Mouse (Mus musculus): ENCODE measurements around the gene Armc10.
"Not testable (repeated sequence)": the region's sequence is repeated elsewhere in the genome, so short reads cannot be mapped to it uniquely, and the experiment has no call there.

The Armc10 gene

DNA sequence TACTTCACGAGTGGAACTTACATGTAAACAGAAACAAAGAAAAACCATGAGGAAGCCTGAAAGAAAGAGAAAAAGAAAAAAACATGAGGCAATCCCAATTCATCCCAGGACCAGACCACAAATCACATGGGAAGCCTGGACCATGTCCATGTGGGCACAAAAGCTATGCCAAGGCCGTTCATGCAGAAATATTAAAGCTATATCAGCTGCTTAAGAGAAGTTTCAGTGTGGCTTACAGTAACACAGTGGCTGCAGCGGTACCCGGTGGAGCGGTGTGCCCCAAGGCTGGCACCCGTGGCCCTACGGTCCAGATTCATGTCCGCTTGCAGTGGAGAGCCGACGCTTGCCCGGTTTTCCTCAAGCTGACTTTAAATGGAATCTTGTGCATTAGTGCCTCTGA is 17.5 kb downstream of the Armc10 start:
- in situ Hi-C loops (cut with MboI; ENCODE audit: low sequenced_read_pairs), result no loop called here

DNA sequence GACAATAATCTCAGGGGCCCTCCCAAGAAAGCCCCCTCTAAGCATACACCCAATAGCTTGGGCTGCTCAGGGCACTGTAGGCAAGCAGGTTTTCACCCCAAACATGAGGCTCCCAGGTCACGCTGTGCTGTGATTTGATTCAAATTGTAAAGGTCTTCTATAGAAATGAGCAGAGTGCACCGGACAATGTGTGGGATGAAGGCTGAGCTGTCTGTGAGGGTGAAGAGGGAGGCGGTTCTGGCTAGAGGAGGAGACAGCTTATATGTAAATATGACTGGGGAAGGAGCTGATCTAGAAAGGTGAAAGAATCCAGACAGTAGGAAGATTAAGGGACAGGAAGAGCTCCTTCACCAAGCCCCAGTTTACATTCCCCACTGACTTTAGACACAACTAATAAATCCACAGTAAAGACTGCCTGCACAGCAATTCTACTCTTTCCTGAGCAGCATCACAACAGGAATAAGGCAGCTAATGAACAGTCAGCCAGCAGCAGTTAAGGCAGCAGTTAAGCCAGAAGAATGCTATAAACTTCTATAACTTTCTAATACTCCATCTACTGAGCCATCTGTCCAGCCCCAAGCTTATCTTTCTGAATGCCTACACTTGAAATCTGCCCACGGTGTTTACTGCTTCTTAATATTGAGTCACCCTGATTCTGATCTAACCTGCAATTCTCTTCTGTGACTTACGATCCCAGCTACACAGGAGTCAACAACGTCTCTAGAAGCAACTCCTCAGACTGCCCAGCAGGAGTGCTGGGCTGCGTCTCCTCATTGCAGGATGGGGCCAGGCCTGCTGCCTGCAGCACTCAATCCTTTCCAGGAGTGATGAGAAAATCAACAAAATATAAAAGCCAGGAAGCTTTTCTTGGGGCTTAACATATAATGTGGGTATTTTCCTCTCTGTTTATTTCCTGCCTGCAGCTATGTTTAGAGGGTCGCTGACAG is 21.9 kb downstream of the Armc10 start:
- in situ Hi-C loops (cut with MboI; ENCODE audit: low sequenced_read_pairs), result no loop called here

DNA sequence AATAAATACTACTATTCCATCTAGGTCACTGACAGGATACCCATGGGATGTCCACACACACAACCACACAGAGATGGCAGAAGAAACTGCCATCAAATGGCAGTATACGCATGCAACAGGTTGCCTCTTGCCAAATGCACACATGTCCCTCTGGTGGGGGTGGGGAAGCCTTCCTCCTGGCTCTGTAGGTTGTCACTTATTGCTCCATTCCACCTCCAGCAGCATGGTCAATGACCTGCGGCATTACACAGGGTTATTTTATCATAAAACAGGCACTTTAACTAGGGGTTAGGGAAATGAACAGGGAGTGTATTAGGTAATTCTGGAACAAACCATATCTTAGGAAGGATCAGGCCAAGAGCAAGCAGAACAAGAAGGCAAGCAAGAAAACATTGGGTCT is 23.7 kb downstream of the Armc10 start:
- in situ Hi-C loops (cut with MboI; ENCODE audit: low sequenced_read_pairs), result no loop called here

DNA sequence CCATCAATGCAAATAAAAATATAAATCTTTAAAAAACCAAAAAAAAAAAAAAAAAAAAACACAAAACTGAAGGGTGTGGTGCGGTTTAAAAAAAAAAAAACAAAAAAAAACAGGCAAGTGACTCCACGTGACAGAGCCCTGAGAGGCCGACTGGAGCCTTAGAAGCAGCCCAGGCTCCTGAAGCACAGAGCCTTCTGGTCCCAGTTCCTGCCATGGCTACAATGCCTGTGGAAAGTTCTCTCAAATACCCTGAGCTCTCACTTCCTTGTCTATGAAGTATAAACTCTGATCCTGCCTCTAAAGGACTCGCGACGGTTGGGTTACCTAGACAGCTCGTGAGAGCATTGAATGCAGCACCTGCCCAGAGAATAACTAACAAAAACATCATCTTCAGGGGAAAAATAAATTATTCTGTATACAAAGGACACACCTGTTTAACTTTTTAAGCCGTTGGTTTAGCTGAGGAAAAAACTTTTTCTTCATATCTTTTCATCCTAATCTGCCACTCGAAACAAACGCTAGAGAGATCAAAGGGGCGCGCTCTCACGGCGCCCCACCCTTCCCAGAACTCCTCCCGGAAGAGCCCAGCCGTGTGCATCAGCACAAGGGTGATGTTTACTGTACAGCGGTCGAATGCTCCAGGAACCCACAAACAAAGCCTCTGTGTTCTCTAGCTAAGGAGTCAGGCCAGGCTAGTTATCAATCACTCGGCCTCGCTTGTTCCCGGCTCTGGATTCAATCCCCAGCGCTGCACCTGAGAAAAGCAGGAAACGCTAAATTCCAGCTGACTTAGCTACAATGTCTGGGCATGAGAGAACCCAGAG is 27.4 kb downstream of the Armc10 start:
- in situ Hi-C loops (cut with MboI; ENCODE audit: low sequenced_read_pairs), result no loop called here

DNA sequence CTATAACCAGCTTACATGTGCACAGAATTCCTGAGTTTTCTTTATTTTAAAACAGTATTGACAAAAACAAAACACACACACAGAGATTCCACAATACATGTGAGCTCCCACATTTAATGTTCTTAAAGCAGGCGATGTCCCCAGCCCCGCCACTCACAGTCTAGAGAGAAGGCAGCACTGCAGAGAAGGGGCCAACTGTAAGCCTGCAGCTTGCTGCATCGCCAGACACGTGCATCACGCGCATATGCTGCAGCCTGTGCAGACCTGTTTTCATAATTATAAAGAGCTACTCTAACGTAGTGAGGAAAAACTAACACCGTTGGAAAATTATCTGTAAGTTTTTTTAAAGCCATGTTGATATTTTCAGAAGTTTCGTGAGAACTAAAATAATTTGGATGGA is 28.1 kb downstream of the Armc10 start:
- in situ Hi-C loops (cut with MboI; ENCODE audit: low sequenced_read_pairs), result no loop called here

DNA sequence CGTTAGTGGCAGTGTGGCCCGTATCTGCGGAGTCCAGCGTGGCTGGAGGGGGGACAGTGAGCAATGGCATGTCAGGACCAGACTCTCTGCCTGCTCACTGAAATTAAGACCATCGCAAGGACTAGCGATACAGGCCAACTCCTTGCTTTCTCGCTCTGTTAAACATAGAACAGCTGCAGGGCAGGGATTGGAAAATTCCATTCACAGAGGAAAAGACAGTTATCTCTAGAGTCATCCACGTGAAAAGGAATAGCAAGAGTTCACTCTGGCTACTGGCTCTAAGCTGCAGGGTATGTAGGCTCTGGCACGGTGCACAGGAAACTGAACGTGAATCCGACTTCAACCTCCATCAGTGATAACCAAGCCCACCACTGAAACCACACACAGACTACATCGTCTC is 29.4 kb downstream of the Armc10 start:
- in situ Hi-C loops (cut with MboI; ENCODE audit: low sequenced_read_pairs), result no loop called here

DNA sequence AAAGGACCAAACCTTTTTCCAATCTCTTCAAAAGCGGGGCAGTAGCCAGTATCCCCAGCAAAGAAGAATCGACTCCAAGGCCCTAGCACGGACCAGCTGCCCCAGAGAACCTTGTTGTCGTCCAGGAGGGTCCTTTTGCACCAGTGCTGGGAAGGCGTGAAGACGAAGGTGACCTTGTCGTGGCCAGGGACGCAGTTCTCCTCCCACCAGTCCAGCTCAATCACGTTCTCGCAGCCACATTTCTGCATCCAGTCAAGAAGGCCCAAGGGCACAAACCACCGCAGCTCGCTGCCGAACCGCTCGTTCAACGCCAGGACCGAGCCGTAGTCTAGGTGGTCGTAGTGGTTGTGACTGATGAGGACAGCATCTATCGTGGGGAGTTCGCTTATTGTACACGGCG is 29.9 kb downstream of the Armc10 start:
- in situ Hi-C loops (cut with MboI; ENCODE audit: low sequenced_read_pairs), result no loop called here

DNA sequence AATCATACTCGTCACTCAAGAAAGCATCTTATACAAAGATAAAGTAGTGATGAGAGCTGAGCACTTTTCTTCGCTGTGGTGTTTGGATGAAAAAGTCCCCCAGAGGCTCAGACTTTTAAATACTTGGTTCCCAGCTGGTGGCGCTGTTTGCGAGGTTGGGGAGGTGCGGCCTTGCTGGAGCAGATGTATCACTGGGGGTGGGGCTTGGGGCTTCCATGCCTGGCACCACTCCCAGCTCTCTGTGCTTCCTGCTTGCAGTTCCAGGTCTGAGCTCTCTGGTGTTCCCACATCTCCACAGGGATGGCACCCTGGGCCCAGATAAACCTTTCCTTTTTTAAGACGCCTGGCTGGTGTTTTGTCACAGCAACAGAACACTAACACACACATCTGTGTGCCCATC is 32.3 kb downstream of the Armc10 start:
- in situ Hi-C loops (cut with MboI; ENCODE audit: low sequenced_read_pairs), result no loop called here

DNA sequence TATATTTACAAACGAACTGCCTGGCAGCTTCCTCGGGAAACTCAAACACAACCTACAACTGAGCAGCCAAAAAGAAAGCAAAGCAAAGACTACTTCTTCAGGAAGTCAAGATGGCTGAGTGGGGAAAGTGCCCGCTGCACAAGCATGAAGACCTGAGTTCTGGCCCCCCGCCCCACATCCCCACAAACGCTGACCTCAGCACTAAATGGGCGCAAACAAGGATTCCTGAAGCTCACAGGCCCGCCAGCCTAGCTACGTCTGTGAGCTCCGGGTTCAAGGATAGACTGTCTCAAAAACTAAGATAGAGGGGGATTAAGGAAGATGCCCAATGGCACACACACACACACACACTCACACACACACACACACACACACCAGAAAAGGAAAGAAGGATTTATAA is 32.8 kb downstream of the Armc10 start:
- in situ Hi-C loops (cut with MboI; ENCODE audit: low sequenced_read_pairs), result no loop called here

DNA sequence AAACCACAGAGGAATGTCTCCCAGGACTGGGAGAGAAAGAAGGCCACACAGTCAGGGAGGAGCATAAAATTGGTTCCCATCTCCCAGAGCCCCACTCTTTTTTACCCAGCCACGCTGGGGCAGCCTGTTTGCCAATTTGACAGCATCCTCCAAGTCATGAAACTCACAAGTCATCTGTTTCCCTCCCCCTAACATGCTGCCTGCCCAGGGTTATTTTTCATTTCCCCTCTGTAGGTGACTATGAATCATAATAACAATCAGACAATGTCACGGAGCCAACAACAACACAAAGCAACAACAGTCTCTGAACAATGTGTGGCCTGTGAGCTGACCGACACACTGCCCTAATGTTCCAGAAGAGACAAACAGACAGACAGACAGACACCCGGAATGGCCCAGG is 34.4 kb downstream of the Armc10 start:
- in situ Hi-C loops (cut with MboI; ENCODE audit: low sequenced_read_pairs), result no loop called here

DNA sequence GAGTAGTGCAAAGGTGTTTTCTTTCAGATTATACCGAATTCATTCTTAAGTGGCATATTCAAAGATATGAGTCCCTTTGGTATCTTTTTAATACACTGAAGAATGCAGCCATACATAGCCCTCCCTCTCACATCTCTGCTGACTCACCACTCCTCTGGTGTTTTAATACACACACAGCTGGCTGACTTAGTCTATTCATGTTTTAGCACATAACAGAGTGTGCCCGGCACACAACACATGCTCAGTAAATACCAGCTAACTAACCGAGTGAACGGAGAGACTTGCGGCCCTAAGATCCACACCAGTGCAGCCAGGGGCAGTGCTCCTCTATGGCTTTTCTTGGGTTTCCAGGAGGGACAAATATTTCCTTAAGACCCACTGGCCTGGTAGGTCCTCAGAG is 35.3 kb downstream of the Armc10 start:
- in situ Hi-C loops (cut with MboI; ENCODE audit: low sequenced_read_pairs), result no loop called here

DNA sequence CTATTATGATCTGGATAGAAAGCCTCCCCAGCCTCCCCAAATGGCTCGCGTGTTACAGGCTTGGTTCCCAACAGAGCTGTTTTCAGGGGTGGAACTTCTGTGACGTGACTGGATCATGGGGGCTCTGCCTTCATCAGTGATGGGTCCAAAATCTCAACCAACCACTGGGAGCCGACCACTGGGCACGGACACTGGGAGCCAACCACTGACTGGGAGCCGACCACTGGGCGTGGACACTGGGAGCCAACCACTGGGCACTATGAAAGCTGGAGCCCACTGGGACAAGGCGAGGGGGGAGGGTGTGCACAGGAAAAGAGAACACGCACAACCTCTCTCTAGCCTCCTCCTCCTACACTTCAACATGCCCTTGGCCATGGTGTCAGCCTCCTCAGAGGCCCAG is 38.2 kb downstream of the Armc10 start:
- in situ Hi-C loops (cut with MboI; ENCODE audit: low sequenced_read_pairs), result no loop called here

DNA sequence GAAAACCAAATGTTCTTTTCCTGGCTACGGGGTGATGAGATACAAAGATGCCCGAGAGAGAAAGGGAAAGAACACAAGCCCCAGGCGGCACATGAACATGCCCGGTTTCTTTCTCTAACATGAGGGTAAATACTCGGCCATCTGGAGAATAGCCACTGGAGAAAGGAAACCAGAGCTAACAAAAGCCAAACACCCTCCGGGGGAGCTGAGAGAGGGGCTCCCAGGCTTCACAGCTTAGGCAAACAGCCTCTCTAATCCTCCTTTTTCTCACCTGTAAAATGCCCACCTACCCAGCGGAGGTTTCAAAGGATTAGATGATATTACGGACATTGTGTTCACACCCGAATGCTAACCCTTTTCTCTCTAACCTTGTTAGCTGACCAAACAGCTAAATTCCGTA is 39.4 kb downstream of the Armc10 start:
- in situ Hi-C loops (cut with MboI; ENCODE audit: low sequenced_read_pairs), result no loop called here

DNA sequence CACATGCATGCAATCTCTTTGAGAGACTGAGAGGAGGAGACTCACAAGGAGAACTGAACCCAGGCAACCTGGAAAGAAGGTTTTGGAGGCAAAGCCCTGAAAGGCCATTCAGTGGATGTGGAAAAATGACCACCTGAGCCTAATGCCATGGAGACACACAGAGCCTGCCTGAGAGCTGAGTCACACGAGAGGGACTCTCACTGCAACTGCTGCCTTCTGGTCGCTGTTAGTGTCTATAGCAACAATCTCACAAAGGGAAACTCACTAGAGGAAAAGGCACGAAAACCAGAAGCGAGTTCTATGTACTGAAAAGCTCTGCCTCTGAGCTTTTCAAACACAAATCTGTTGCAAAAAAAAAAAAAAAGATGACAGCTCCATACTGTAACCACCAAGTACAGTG is 41.4 kb downstream of the Armc10 start:
- in situ Hi-C loops (cut with MboI; ENCODE audit: low sequenced_read_pairs), result no loop called here

DNA sequence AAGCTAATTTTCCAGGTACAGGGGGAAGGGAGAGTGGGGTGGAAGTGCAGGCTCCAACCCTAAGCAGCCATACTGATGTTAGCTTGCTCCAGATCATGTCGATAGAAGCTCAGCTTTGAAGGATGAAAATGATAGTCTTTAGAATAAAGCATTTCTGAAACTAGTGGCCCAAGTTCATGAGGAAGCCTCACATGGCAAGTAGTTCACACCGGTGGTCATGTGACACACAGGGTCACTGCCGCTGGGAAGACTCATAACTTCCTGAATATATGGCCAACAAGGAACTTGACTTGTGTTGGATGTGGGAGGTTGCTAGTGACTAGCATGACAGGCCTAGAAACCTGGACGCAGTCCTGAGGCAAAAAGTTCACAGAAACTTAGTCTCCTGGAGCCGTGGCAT is 46.6 kb downstream of the Armc10 start:
- in situ Hi-C loops (cut with MboI; ENCODE audit: low sequenced_read_pairs), result no loop called here

DNA sequence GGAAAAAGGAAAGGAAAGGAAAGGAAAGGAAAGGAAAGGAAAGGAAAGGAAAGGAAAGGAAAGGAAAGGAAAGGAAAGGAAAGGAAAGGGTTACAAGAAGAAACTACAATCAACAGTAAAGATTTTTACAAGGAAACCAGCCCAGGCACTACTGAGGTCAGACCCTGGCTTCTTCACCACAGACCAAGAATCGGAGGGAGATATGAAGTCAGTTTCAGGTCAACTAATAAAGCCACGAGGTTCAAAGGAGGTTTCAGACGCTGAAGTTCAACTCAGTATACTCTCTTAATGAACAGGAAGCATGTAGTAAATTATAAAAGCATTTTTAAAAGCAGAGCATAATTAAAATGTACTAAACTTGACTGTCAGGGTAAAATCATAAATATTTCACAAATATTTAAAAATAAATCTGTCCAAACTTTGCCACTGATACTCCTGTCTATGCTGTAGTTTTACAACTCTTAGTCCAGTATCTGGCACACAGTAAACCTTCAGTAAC is 47.8 kb downstream of the Armc10 start:
- in situ Hi-C loops (cut with MboI; ENCODE audit: low sequenced_read_pairs), result no loop called here

DNA sequence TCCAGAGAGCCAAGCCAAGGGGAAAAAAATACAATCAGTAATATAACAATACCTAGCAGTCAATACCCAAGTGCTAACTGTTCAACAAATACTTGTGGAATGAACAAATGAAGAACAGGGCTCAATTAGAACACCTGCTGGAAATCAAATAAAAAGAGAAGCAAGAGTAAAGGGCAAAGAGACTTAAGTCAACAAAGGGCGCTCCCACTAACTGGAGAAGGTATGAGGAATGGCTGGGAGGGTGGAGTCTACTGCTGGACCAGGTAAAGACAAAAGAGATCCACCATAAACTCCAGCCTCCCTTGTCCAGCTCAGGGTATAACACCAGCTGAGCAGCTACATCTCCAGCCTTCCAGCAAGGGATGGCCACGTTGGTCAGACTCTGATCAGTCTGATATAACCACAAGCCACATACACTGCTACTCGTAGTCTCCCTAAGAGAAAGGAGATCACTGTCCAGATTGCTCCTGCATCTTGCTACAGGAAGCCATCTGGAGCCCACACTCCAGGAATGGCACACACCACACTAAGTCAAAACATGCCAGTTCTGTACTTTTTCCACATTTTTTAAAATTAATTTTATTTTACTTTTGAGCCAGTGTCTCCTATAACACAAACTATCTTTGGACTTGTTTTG is 49.4 kb downstream of the Armc10 start:
- in situ Hi-C loops (cut with MboI; ENCODE audit: low sequenced_read_pairs), result no loop called here

DNA sequence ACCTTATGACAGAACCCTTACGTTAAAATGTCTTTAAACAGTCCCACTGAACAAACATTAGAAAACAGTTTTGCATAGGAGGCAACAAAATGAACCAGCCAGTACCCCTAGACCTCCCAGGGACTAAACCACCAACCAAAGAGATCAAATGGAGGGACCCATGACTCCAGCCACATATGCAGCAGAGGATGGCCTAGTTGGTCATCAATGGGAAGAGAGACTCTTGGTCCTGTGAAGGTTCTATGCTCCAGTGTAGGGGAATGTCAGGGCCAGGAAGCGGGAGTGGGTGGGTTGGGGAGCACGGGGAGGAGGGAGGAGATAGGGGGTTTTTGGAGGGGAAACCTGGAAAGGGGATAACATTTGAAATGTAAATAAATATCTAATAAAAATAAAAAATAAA is 53.9 kb downstream of the Armc10 start:
- in situ Hi-C loops (cut with MboI; ENCODE audit: low sequenced_read_pairs), result not testable (repeated sequence)

DNA sequence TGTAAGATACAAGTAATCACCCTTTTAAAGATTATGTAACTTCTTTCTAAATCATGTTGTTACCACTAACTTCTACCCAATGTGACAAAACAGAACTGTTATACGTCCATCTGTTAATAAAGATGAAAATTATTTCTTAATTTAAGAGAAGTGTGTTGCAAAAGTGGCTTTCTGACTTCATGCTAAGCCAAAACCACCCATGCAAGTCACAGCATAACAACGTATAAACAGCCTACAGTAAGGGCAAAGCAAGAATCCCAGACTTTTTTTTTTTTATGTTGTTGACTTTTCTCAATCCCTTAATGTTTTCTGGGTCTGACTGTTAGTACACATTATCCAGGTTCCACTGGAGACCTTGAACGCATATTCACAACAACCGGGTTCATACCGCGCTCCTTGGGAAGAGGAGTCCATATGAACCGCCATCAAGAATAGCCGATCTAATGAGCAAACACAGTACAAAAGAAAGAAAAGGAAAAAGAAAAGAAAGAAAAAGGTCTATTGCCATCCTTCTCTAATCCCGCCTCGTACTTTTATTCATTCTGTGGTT is 54.7 kb downstream of the Armc10 start:
- in situ Hi-C loops (cut with MboI; ENCODE audit: low sequenced_read_pairs), result no loop called here

DNA sequence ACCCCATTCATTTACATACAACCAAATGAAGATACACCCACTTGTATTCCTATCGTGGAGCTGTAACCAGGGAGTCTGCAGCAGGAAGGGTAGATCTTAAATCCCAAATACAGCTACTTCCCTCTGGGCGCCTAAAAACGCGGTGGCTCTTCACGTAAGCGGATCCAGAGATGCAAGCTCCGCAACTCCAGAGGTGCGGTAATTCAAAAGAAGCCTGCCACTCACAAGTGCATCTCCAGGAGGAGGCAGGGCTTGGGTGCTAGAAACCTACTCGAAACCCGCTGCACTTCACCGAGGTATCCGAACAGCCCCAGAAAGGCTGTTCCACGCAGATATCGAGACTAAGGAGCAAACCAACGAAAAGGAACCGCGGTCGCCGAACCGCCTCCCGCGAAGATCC is 55.3 kb downstream of the Armc10 start:
- in situ Hi-C loops (cut with MboI; ENCODE audit: low sequenced_read_pairs), result no loop called here

DNA sequence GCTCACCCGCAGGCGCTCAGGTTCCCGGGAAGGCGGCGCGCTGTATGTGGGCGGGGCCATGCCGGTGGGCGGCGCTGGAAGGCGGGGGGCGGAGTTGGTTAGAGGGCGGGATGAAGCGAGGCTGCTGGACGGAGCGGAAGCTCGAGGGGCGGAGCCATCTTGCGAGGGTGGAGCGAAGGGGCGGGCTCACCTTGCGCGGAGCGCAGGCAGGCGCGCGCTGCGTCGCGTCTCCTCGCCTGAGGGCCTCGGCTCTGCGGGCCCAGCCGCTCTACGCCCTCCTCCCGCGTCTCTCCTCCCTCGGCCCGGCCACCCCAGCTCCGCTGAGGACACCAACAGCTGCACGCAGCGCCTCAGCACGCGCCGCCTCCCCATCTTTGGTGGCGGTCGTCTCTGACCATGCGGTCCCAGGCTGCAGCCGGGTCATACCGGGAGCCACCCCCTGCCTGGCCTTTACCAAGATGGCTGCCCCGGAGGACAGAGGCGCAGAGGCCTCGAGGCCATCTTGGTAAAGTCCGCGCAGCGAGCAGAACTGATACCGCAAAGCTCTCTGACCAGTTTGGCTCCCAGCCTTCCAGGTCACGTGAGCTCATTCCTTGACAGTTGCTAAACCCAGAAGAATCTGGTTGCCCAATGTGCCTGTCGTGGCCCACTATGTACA is 55.9 kb downstream of the Armc10 start, which contains the start of gene Napepld:
Napepld (minus strand) TSS at position 46 of the 658 bp plus-strand sequence.
- in situ Hi-C loops (cut with MboI; ENCODE audit: low sequenced_read_pairs), result no loop called here

Measured in CH12F3 (cell line).